In the genomic region with DNA sequence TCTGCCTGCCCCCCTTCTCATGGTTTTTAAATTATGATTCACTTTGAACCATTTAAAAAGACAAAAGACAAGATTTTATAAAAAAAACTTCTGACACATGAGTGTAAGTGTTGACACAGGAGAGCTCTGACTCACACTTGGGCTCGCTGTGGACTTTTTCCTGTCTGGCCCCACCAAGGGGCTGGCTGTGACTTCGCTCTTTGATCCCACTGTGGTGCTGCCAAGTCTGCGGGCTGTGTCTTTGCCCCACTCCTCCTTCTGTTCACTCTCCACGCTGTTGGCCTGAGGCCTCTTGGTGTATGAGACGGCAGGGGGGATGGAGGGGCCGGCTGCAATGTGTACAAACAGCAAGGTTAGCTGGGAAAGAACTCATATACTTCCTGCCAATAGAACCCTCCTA, we compare ENCODE assay signal across 16 mouse cellular contexts. TPM values are rescaled to one million over a fixed set of nuclear protein-coding genes. Genes with fewer than 3 reads are reported as not detected.
DNase-seq lines count a peak whose midpoint lies in the region; ATAC-seq and TF ChIP-seq lines count a peak whose summit lies in the region.
"Had no signal": no experiment of that assay in that cellular context is flagged by ENCODE, and none has a peak within 500 bp of the region (broad histone marks: within the 10 kb centered on the region; RNA-seq: fewer than 3 reads in every experiment).

No protein-coding gene starts in this region.

- no peak overlapping the region for H3K4me3 ChIP-seq in forebrain, embryonic 16.5 days (replicated peaks; ENCODE audit: low read length)
- H3K4me3 ChIP-seq in forebrain, embryonic 11.5 days (ENCODE audit: low read depth, low read length), result no peak overlapping the region
- H3K4me3 ChIP-seq in kidney, embryonic 16.5 days (ENCODE audit: low read length), result no peak overlapping the region
- no peak overlapping the region for H3K4me3 ChIP-seq in intestine, postnatal 0 days (ENCODE audit: low read depth, low read length)
- H3K4me3 ChIP-seq: embryonic facial prominence, embryonic 10.5 days; forebrain, embryonic 10.5 days; limb, embryonic 15.5 days; megakaryocyte, embryonic 14.5 days had no signal

- peaks cover 24% of the 10 kb centered on the region for H3K36me3 ChIP-seq in forebrain, embryonic 16.5 days (ENCODE audit: control insufficient read depth, insufficient read depth)
- no peaks in the 10 kb centered on the region; the same call in 1 of the 2 replicates for H3K36me3 ChIP-seq in forebrain, embryonic 11.5 days (ENCODE audit: control insufficient read depth, insufficient read depth, low read length)
- 0 out of 2 replicates have a peak, but pooled peaks cover 7% of the 10 kb centered on the region for H3K36me3 ChIP-seq in kidney, embryonic 16.5 days (ENCODE audit: insufficient read depth, low read length)
- peaks cover 7% of the 10 kb centered on the region; the same call in 1 of the 2 replicates for H3K36me3 ChIP-seq in intestine, postnatal 0 days (ENCODE audit: control insufficient read depth, insufficient read depth)

- 76% methylated on average over 6 of the region's 6 CpGs for WGBS in forebrain, embryonic 16.5 days
- 86% methylated on average over 6 of the region's 6 CpGs for WGBS in forebrain, embryonic 11.5 days
- 73% methylated on average over 6 of the region's 6 CpGs for WGBS in kidney, embryonic 16.5 days
- WGBS in intestine, postnatal 0 days, result 35% methylated on average over 6 of the region's 6 CpGs

- H3K9me3 ChIP-seq in forebrain, embryonic 16.5 days (ENCODE audit: control insufficient read depth, low read length), result no peaks in the 10 kb centered on the region
- no peaks in the 10 kb centered on the region for H3K9me3 ChIP-seq in forebrain, embryonic 11.5 days (ENCODE audit: control insufficient read depth, low read length)
- H3K9me3 ChIP-seq in kidney, embryonic 16.5 days (ENCODE audit: low read length), result no peaks in the 10 kb centered on the region
- no peaks in the 10 kb centered on the region for H3K9me3 ChIP-seq in intestine, postnatal 0 days (ENCODE audit: control insufficient read depth)
- H3K9me3 ChIP-seq: embryonic facial prominence, embryonic 10.5 days; forebrain, embryonic 10.5 days; limb, embryonic 15.5 days; megakaryocyte, embryonic 14.5 days had no signal

- H3K9ac ChIP-seq in forebrain, embryonic 16.5 days (replicated peaks; ENCODE audit: low read depth, low read length), result no peak overlapping the region
- no peak overlapping the region for H3K9ac ChIP-seq in forebrain, embryonic 11.5 days (ENCODE audit: low read length)
- H3K9ac ChIP-seq in kidney, embryonic 16.5 days (replicated peaks; ENCODE audit: low read length), result no peak overlapping the region
- H3K9ac ChIP-seq in intestine, postnatal 0 days (ENCODE audit: low read depth, low read length), result no peak overlapping the region
- H3K9ac ChIP-seq: limb, embryonic 15.5 days had no signal

- DNase-seq in forebrain, embryonic 11.5 days (ENCODE audit: low spot score), result no peak
- peak; percentile 46 for DNase-seq in kidney, adult 18-20 months
- DNase-seq in 3134 (ENCODE audit: extremely low read depth, insufficient read length, low spot score), result peak; percentile 31
- DNase-seq in urinary bladder, adult 2 months (ENCODE audit: low spot score), result no peak
- DNase-seq: gastrocnemius, postnatal 36 days; thymus, postnatal 4 days had no signal

- peaks cover 6% of the 10 kb centered on the region for H3K4me1 ChIP-seq in forebrain, embryonic 16.5 days (replicated peaks; ENCODE audit: control insufficient read depth, insufficient read depth, low read length)
- no peaks in the 10 kb centered on the region for H3K4me1 ChIP-seq in forebrain, embryonic 11.5 days (replicated peaks; ENCODE audit: control insufficient read depth, insufficient read depth, low read length)
- no peaks in the 10 kb centered on the region for H3K4me1 ChIP-seq in kidney, embryonic 16.5 days (ENCODE audit: insufficient read depth, low read length)
- no peaks in the 10 kb centered on the region for H3K4me1 ChIP-seq in intestine, postnatal 0 days (replicated peaks; ENCODE audit: control insufficient read depth, insufficient read depth, low read length)
- H3K4me1 ChIP-seq: embryonic facial prominence, embryonic 10.5 days; forebrain, embryonic 10.5 days; limb, embryonic 15.5 days had no signal

- peak; percentile 29; the same call in 1 of the 2 replicates for ATAC-seq in forebrain, embryonic 16.5 days
- ATAC-seq in forebrain, embryonic 11.5 days (replicated peaks; ENCODE audit: low FRiP score), result no peak
- ATAC-seq in kidney, embryonic 16.5 days (ENCODE audit: low FRiP score, low TSS enrichment), result no peak
- ATAC-seq in intestine, postnatal 0 days, result peak; percentile 92
- ATAC-seq in erythroblast, adult 5-6 weeks (replicated peaks; ENCODE audit: low FRiP score, poor library complexity, severe bottlenecking), result no peak
- ATAC-seq: activated CD4-positive, CD25-positive, alpha-beta regulatory T cell, adult 4 months had no signal

- no peak overlapping the region for H3K27ac ChIP-seq in forebrain, embryonic 16.5 days (ENCODE audit: low read length)
- H3K27ac ChIP-seq in forebrain, embryonic 11.5 days (ENCODE audit: low read depth, low read length), result no peak overlapping the region
- no peak overlapping the region for H3K27ac ChIP-seq in kidney, embryonic 16.5 days (ENCODE audit: low read length)
- peak overlapping the region; percentile 70 for H3K27ac ChIP-seq in intestine, postnatal 0 days (ENCODE audit: low read depth, low read length)
- H3K27ac ChIP-seq: embryonic facial prominence, embryonic 10.5 days; forebrain, embryonic 10.5 days; limb, embryonic 15.5 days had no signal

- no peak overlapping the region for H3K4me2 ChIP-seq in forebrain, embryonic 16.5 days (ENCODE audit: low read length)
- H3K4me2 ChIP-seq in forebrain, embryonic 11.5 days (ENCODE audit: low read depth, low read length, severe bottlenecking), result no peak overlapping the region
- no peak overlapping the region for H3K4me2 ChIP-seq in kidney, embryonic 16.5 days (replicated peaks; ENCODE audit: low read depth, low read length)
- no peak overlapping the region for H3K4me2 ChIP-seq in intestine, postnatal 0 days (replicated peaks; ENCODE audit: low read depth)
- H3K4me2 ChIP-seq: limb, embryonic 15.5 days had no signal

- no peaks in the 10 kb centered on the region for H3K27me3 ChIP-seq in forebrain, embryonic 16.5 days (replicated peaks; ENCODE audit: control insufficient read depth, insufficient read depth, low read length)
- H3K27me3 ChIP-seq in forebrain, embryonic 11.5 days (ENCODE audit: control insufficient read depth, insufficient read depth, low read length), result no peaks in the 10 kb centered on the region
- no peaks in the 10 kb centered on the region for H3K27me3 ChIP-seq in kidney, embryonic 16.5 days (ENCODE audit: insufficient read depth, low read length)
- no peaks in the 10 kb centered on the region for H3K27me3 ChIP-seq in intestine, postnatal 0 days (replicated peaks; ENCODE audit: control insufficient read depth, insufficient read depth, low read length)
- H3K27me3 ChIP-seq: limb, embryonic 15.5 days had no signal

- TF ChIP-seq CTCF in intestine, postnatal 0 days (IDR thresholded peaks at IDR 0.05; ENCODE audit: low read depth), result 0 out of 2 replicates have a peak, but pooled peaks have one; percentile 4

RNA-seq across cellular contexts. Expression of a gene that starts 28.8 kb away (rescaled TPM):
- polyA plus RNA-seq in forebrain, embryonic 16.5 days (2015; fragmentation: Nextera tagmentation; extraction: Ambion mirVana), result 0.92 and 1.3 TPM in 2 replicates
- 0.48 and 0.53 TPM in 2 replicates for polyA plus RNA-seq in forebrain, embryonic 11.5 days (2014; fragmentation: Nextera tagmentation; extraction: Ambion mirVana)
- polyA plus RNA-seq in kidney, embryonic 16.5 days (2015; fragmentation: Nextera tagmentation; extraction: Ambion mirVana), result 3.1 and 3.9 TPM in 2 replicates
- polyA plus RNA-seq in intestine, postnatal 0 days (2015; fragmentation: Nextera tagmentation; extraction: Ambion mirVana), result 6.3 and 6.4 TPM in 2 replicates
- not detected in 2 replicates for total RNA-seq in erythroblast, adult 5-6 weeks (2015; ENCODE audit: low replicate concordance)
- not detected in 2 replicates for total RNA-seq in erythroblast, adult 5-6 weeks (2017; ENCODE audit: low replicate concordance)
- 12.2 and 22.0 TPM in 2 replicates for polyA plus RNA-seq in urinary bladder, adult 2 months (2012; rRNA removed)
- total RNA-seq: MEL had no signal
- polyA plus RNA-seq: activated CD4-positive, CD25-positive, alpha-beta regulatory T cell, adult 4 months had no signal

Comparison
In these comparisons a context has a peak if more than half of its experiments do, and no peak if none do; other contexts are left out.
1. ATAC-seq: peak in forebrain, embryonic 16.5 days (single experiment) and intestine, postnatal 0 days (single experiment); none in forebrain, embryonic 11.5 days (single experiment), kidney, embryonic 16.5 days (single experiment) and erythroblast, adult 5-6 weeks (single experiment).
2. DNase-seq: peak in kidney, adult 18-20 months (single experiment) and 3134 (single experiment); none in forebrain, embryonic 11.5 days (single experiment) and urinary bladder, adult 2 months (single experiment).